11 mouse cellular contexts compared by ENCODE assay signal in the genomic region with DNA sequence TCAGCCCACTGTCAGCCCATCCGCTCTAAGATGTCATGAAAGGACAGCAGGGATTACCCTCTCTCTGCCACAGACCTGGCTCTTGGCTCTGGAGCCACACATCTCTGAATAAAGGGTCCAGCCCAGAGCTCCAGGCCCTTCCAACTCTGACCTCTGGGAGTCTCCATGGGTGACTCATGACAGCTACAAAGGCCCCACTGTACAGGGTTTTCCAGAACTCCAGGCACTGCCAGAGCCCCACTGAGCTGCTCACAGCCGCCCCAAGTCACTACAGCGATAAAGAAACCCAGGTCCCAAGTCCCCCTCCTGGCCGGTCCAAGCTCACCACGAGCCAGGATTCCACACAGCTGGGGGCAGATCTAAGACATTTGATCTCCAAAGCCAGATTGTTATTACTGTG. TPM values are rescaled to one million over a fixed set of nuclear protein-coding genes. Genes with fewer than 3 reads are reported as not detected.
A peak's percentile ranks its signal among the peaks of the same experiment; 100 is the strongest.
DNase-seq lines count a peak whose midpoint lies in the region; ATAC-seq and TF ChIP-seq lines count a peak whose summit lies in the region.
"Had no signal": no experiment of that assay in that cellular context is flagged by ENCODE, and none has a peak within 500 bp of the region (broad histone marks: within the 10 kb centered on the region; RNA-seq: fewer than 3 reads in every experiment).

No protein-coding gene starts in this region.

- H3K36me3 ChIP-seq in heart, embryonic 12.5 days = no peaks in the 10 kb centered on the region
- H3K36me3 ChIP-seq in neural tube, embryonic 15.5 days = no peaks in the 10 kb centered on the region
- H3K36me3 ChIP-seq in heart, postnatal 0 days (replicated peaks; ENCODE audit: control insufficient read depth, insufficient read depth, low read length) = no peaks in the 10 kb centered on the region
- no peaks in the 10 kb centered on the region for H3K36me3 ChIP-seq in stomach, postnatal 0 days (ENCODE audit: control insufficient read depth, insufficient read depth, low read length)

- 18% methylated on average over 5 of the region's 5 CpGs for WGBS in heart, embryonic 12.5 days
- WGBS in neural tube, embryonic 15.5 days = 44% methylated on average over 5 of the region's 5 CpGs
- WGBS in heart, postnatal 0 days = 47% methylated on average over 5 of the region's 5 CpGs
- WGBS in stomach, postnatal 0 days = 50% methylated on average over 5 of the region's 5 CpGs

- peaks cover 4% of the 10 kb centered on the region; the same call in 1 of the 2 replicates for H3K9me3 ChIP-seq in heart, embryonic 12.5 days (replicated peaks)
- H3K9me3 ChIP-seq in neural tube, embryonic 15.5 days (replicated peaks) = no peaks in the 10 kb centered on the region
- H3K9me3 ChIP-seq in heart, postnatal 0 days (replicated peaks; ENCODE audit: control insufficient read depth, low read length) = no peaks in the 10 kb centered on the region
- no peaks in the 10 kb centered on the region for H3K9me3 ChIP-seq in stomach, postnatal 0 days (ENCODE audit: control insufficient read depth, low read length)

- H3K9ac ChIP-seq in heart, embryonic 12.5 days = no peak overlapping the region
- H3K9ac ChIP-seq in neural tube, embryonic 15.5 days (replicated peaks) = no peak overlapping the region
- H3K9ac ChIP-seq in heart, postnatal 0 days (replicated peaks; ENCODE audit: low read depth, low read length) = no peak overlapping the region
- H3K9ac ChIP-seq in stomach, postnatal 0 days (ENCODE audit: low read length) = no peak overlapping the region

- no peak for TF ChIP-seq CTCF in heart, postnatal 0 days (IDR thresholded peaks at IDR 0.05; ENCODE audit: low read depth)
- TF ChIP-seq CTCF in stomach, postnatal 0 days (IDR thresholded peaks at IDR 0.05; ENCODE audit: low read depth) = no peak

- TF ChIP-seq EP300 in heart, postnatal 0 days (IDR thresholded peaks at IDR 0.05; ENCODE audit: low read depth) = no peak
- TF ChIP-seq EP300 in stomach, postnatal 0 days (optimal IDR thresholded peaks at IDR 0.05) = no peak

- H3K27ac ChIP-seq in heart, embryonic 12.5 days (ENCODE audit: poor library complexity, severe bottlenecking) = no peak overlapping the region
- H3K27ac ChIP-seq in neural tube, embryonic 15.5 days (replicated peaks) = peak overlapping the region; percentile 28; the same call in 1 of the 2 replicates
- no peak overlapping the region for H3K27ac ChIP-seq in heart, postnatal 0 days (ENCODE audit: low read depth)
- H3K27ac ChIP-seq in stomach, postnatal 0 days (replicated peaks) = no peak overlapping the region

- ATAC-seq in heart, embryonic 12.5 days (ENCODE audit: insufficient number of reproducible peaks, low FRiP score) = no peak
- no peak for ATAC-seq in neural tube, embryonic 15.5 days (ENCODE audit: low FRiP score)
- ATAC-seq in heart, postnatal 0 days (ENCODE audit: insufficient read depth, low read depth) = peak; percentile 28; the same call in 1 of the 2 replicates
- peak; percentile 48 for ATAC-seq in stomach, postnatal 0 days (ENCODE audit: low FRiP score, low TSS enrichment)
- ATAC-seq: CD4-positive, CD25-positive, alpha-beta regulatory T cell, adult 4 months had no signal

- H3K4me3 ChIP-seq in heart, embryonic 12.5 days = no peak overlapping the region
- H3K4me3 ChIP-seq in neural tube, embryonic 15.5 days (replicated peaks) = no peak overlapping the region
- H3K4me3 ChIP-seq in heart, postnatal 0 days (ENCODE audit: low read depth, low read length) = no peak overlapping the region
- H3K4me3 ChIP-seq in stomach, postnatal 0 days (ENCODE audit: low read depth, low read length) = no peak overlapping the region

- H3K4me1 ChIP-seq in heart, embryonic 12.5 days (replicated peaks) = peaks cover 67% of the 10 kb centered on the region
- peaks cover 74% of the 10 kb centered on the region for H3K4me1 ChIP-seq in neural tube, embryonic 15.5 days
- H3K4me1 ChIP-seq in heart, postnatal 0 days (ENCODE audit: control insufficient read depth, insufficient read depth) = peaks cover 23% of the 10 kb centered on the region
- H3K4me1 ChIP-seq in stomach, postnatal 0 days (replicated peaks; ENCODE audit: control insufficient read depth, insufficient read depth) = peaks cover 9% of the 10 kb centered on the region

- H3K4me2 ChIP-seq in heart, embryonic 12.5 days = no peak overlapping the region
- no peak overlapping the region for H3K4me2 ChIP-seq in neural tube, embryonic 15.5 days
- no peak overlapping the region for H3K4me2 ChIP-seq in heart, postnatal 0 days (ENCODE audit: low read depth, low read length)
- H3K4me2 ChIP-seq in stomach, postnatal 0 days (replicated peaks; ENCODE audit: low read depth) = no peak overlapping the region

- H3K27me3 ChIP-seq in heart, embryonic 12.5 days (replicated peaks) = peaks cover 20% of the 10 kb centered on the region; the same call in 1 of the 2 replicates
- no peaks in the 10 kb centered on the region for H3K27me3 ChIP-seq in neural tube, embryonic 15.5 days (replicated peaks)
- no peaks in the 10 kb centered on the region for H3K27me3 ChIP-seq in heart, postnatal 0 days (ENCODE audit: control insufficient read depth, insufficient read depth, low read length)
- no peaks in the 10 kb centered on the region for H3K27me3 ChIP-seq in stomach, postnatal 0 days (ENCODE audit: control insufficient read depth, insufficient read depth, low read length)

- DNase-seq in heart, adult 11 months = peak; percentile 97
- no peak for DNase-seq in neural tube, embryonic 10.5 days (ENCODE audit: extremely low spot score, low spot score)
- peak; percentile 29 for DNase-seq in heart, postnatal 0 days (ENCODE audit: low spot score)
- DNase-seq in stomach, postnatal 0 days (ENCODE audit: low spot score) = no peak
- DNase-seq in thymus, postnatal 36 days = no peak
- DNase-seq in ovary, postnatal 10 days (ENCODE audit: low spot score) = no peak
- DNase-seq: liver; lung, postnatal 36 days had no signal

RNA-seq across cellular contexts. Expression of gene Vav2, which starts 34.6 kb away (rescaled TPM):
- polyA plus RNA-seq in heart, embryonic 12.5 days (2016; fragmentation: Nextera tagmentation; extraction: Ambion mirVana) = 4.5 and 5.4 TPM in 2 replicates
- polyA plus RNA-seq in neural tube, embryonic 15.5 days (2015; fragmentation: Nextera tagmentation; extraction: Ambion mirVana) = 12.4 and 15.5 TPM in 2 replicates
- 15.6 and 16.8 TPM in 2 replicates for total RNA-seq in heart, postnatal 0 days (2014; rRNA removed; ENCODE audit: low replicate concordance)
- polyA plus RNA-seq in heart, postnatal 0 days (2015; fragmentation: Nextera tagmentation; extraction: Ambion mirVana) = 2.3 and 2.4 TPM in 2 replicates
- polyA plus RNA-seq in stomach, postnatal 0 days (2015; fragmentation: Nextera tagmentation; extraction: Ambion mirVana) = 2.7 and 2.9 TPM in 2 replicates

RNA-seq across cellular contexts. Expression of gene Brd3os, which starts 49.8 kb away (rescaled TPM):
- 2.9 and 3.2 TPM in 2 replicates for polyA plus RNA-seq in heart, embryonic 12.5 days (2016; fragmentation: Nextera tagmentation; extraction: Ambion mirVana)
- 40.4 and 45.0 TPM in 2 replicates for polyA plus RNA-seq in neural tube, embryonic 15.5 days (2015; fragmentation: Nextera tagmentation; extraction: Ambion mirVana)
- total RNA-seq in heart, postnatal 0 days (2014; rRNA removed; ENCODE audit: low replicate concordance) = 0.11 and 1.0 TPM in 2 replicates
- 1.9 and 2.2 TPM in 2 replicates for polyA plus RNA-seq in heart, postnatal 0 days (2015; fragmentation: Nextera tagmentation; extraction: Ambion mirVana)
- polyA plus RNA-seq in stomach, postnatal 0 days (2015; fragmentation: Nextera tagmentation; extraction: Ambion mirVana) = 2.8 and 3.4 TPM in 2 replicates

Comparison
In these comparisons a context has a peak if more than half of its experiments do, and no peak if none do; other contexts are left out.
1. ATAC-seq: peak in heart, postnatal 0 days (single experiment) and stomach, postnatal 0 days (single experiment); none in heart, embryonic 12.5 days (single experiment) and neural tube, embryonic 15.5 days (single experiment).
2. DNase-seq: peak in heart, adult 11 months (single experiment) and heart, postnatal 0 days (single experiment); none in neural tube, embryonic 10.5 days (single experiment), stomach, postnatal 0 days (single experiment), thymus, postnatal 36 days (0 of 2) and ovary, postnatal 10 days (single experiment).